Mouse (Mus musculus): ENCODE measurements around the gene Nkain1. TPM values are rescaled to one million over a fixed set of nuclear protein-coding genes. Genes with fewer than 3 reads are reported as not detected.
A peak's percentile ranks its signal among the peaks of the same experiment; 100 is the strongest.

Gene Nkain1
- polyA plus RNA-seq (2016; fragmentation: Nextera tagmentation; extraction: Ambion mirVana), result 0.12 and 0.42 TPM in 2 replicates

DNA sequence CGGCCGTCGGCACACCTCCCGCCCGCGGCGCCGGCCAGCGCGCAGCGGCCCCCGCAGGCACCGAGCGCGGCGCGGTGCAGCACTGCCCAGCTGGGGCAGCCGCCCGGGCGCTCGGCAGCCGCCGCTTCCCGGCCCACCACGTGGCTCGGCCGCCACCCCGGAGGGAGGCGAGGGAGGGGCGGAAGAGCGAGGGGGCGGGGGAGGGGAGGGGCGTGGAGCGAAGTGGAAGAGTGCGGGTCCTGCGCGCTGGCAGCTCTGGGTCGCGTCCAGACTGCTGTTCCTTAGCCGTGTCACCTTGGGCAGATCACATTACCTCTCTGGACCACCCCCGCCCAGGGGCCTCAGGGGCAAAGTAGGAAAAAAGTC, at the start of gene Nkain1:
Nkain1 (minus strand) TSS at position 126 of the 366 bp plus-strand sequence.
- Histone ChIP-seq H3K9ac (peak within 1 kb of the TSS; percentile 40; the same call in 1 of the 2 replicates), H3K27me3 (replicated peaks) (peaks cover 73% of the 10 kb centered on the region), H3K9me3 (replicated peaks) (no peaks in the 10 kb centered on the region), H3K4me1 (peaks cover 13% of the 10 kb centered on the region; the same call in 1 of the 2 replicates), H3K4me3 (peak within 1 kb of the TSS; percentile 58), H3K4me2 (peak within 1 kb of the TSS; percentile 80), H3K36me3 (no peaks in the 10 kb centered on the region), H3K27ac (no peak within 1 kb of the TSS)
- peak; percentile 37; the same call in 1 of the 2 replicates for ATAC-seq
- under 1% methylated on average over 31 of the region's 41 CpGs for WGBS (ENCODE audit: insufficient replicate concordance)

DNA sequence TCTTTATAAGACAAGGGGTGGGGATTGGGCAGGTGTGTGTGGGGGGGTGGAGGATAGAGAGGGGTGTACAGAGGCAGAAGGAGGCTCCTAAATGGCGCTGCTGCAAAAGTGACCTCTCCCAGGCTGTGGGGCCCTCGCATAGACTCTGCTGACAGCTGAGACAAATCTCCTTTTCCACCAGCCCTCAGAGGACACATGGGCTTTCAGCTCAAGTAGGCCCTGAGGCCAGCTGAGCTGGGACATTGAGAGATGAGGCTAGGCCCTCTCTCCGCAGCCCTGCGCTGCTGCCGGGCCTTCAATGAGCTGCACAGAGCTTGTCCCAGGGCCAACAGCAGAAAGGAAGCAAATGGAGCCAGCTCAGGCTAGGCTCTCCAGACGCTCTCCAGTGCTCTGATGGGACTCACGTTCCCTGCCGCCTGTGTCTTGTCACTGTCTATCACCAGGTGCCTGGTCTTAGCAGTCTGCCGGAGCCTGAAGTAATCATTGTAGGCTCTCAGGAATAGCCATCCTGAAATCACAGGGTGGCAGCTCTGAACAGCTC, 4.8 kb upstream of the Nkain1 start:
- Histone ChIP-seq H3K4me1 (peaks cover 3% of the 10 kb centered on the region; the same call in 1 of the 2 replicates), H3K36me3 (no peaks in the 10 kb centered on the region), H3K4me3 (no peak overlapping the region), H3K4me2 (no peak overlapping the region), H3K27me3 (replicated peaks) (peaks cover 32% of the 10 kb centered on the region), H3K27ac (no peak overlapping the region), H3K9me3 (replicated peaks) (no peaks in the 10 kb centered on the region), H3K9ac (no peak overlapping the region)
- WGBS (ENCODE audit: insufficient replicate concordance), result 75% methylated on average over 9 of the region's 9 CpGs
- no peak for ATAC-seq

DNA sequence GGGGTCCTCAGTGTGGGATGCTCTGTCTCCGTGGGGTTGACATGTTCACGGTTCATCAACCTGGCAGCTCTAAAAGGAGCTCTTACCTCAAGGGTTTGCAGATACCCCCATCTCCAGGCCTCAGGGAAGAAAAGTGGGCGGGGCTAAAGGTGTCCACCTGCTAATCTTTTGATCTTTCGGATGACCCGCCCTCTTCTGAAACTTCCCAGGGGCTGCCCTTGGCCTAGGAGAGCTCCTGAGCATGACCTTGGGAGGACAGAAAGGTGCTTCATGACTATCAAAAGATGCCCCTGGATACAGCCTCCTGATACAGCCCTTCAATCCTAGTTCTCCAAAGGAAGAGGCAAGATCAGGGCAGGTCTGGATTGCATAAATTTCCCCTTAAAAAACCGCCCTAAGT, 3.1 kb upstream of the Nkain1 start:
- no peak overlapping the region for H3K4me2 ChIP-seq
- WGBS (ENCODE audit: insufficient replicate concordance), result 60% methylated on average over 6 of the region's 6 CpGs
- no peak for ATAC-seq
- H3K27me3 ChIP-seq (replicated peaks), result peaks cover 49% of the 10 kb centered on the region
- no peak overlapping the region for H3K27ac ChIP-seq
- no peak overlapping the region for H3K4me3 ChIP-seq
- no peak overlapping the region for H3K9ac ChIP-seq
- peaks cover 13% of the 10 kb centered on the region; the same call in 1 of the 2 replicates for H3K4me1 ChIP-seq
- no peaks in the 10 kb centered on the region for H3K9me3 ChIP-seq (replicated peaks)
- H3K36me3 ChIP-seq, result no peaks in the 10 kb centered on the region

DNA sequence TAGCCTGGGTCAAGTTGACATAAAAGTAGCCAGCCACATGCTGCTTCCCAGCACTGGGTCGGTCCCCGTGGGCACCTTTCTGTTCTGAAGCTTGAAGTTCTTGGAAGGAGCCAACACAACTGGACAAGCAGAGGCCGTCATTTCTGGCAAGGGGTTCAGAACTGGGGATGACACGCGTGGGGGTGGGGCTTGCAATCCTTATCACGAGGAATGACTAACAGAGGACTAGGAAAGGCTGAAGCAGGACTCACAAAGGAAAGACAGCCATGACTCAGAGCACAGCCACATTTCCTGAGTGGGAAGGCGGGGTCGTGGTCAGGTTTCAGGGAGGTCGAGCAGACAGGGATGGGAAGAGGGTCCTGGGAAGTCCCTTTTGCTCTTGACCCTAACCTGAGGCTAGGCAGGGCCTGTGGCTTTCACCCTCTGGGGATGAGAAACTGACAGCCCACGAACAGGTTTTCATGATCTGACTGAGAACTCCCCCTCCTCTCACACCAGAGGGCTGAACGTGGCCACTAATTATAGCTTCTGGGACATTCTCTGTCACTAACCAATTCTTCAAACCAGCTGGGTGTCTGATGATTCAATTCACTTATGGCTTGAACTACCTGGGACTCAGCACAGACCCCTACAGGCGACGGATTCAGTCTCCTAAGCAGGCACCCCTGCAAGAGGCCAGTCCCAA, 2.4 kb upstream of the Nkain1 start:
- no peak overlapping the region for H3K4me2 ChIP-seq
- no peak for ATAC-seq
- no peaks in the 10 kb centered on the region for H3K36me3 ChIP-seq
- no peaks in the 10 kb centered on the region for H3K9me3 ChIP-seq (replicated peaks)
- H3K9ac ChIP-seq, result no peak overlapping the region
- H3K4me3 ChIP-seq, result no peak overlapping the region
- no peak overlapping the region for H3K27ac ChIP-seq
- H3K4me1 ChIP-seq, result peaks cover 13% of the 10 kb centered on the region; the same call in 1 of the 2 replicates
- peaks cover 56% of the 10 kb centered on the region for H3K27me3 ChIP-seq (replicated peaks)
- WGBS (ENCODE audit: insufficient replicate concordance), result 35% methylated on average over 13 of the region's 13 CpGs

DNA sequence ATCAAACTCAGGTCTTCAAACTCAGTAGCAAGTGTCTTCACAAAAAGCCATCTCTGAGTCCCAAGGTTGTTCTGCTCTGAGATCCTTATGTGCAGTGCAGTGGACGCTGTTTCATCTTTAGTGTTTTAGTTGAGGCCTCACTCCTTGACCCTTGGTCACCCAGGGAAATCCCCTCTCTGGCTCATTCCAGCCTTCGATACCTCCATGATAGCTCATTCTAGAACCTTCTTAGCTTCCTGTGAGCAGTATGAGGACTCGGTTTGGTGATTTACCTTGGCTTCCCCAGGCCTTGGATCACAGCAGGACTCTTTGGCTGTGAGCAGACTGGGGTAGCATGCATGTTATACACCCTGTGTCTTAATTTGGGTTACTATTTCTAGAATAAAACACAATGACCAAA, 1.6 kb upstream of the Nkain1 start:
- Histone ChIP-seq H3K36me3 (no peaks in the 10 kb centered on the region), H3K4me2 (no peak overlapping the region), H3K27ac (no peak overlapping the region), H3K9me3 (replicated peaks) (no peaks in the 10 kb centered on the region), H3K9ac (no peak overlapping the region), H3K4me1 (peaks cover 13% of the 10 kb centered on the region; the same call in 1 of the 2 replicates), H3K4me3 (no peak overlapping the region), H3K27me3 (replicated peaks) (peaks cover 63% of the 10 kb centered on the region)
- WGBS (ENCODE audit: insufficient replicate concordance), result 59% methylated on average over 3 of the region's 3 CpGs
- no peak for ATAC-seq

DNA sequence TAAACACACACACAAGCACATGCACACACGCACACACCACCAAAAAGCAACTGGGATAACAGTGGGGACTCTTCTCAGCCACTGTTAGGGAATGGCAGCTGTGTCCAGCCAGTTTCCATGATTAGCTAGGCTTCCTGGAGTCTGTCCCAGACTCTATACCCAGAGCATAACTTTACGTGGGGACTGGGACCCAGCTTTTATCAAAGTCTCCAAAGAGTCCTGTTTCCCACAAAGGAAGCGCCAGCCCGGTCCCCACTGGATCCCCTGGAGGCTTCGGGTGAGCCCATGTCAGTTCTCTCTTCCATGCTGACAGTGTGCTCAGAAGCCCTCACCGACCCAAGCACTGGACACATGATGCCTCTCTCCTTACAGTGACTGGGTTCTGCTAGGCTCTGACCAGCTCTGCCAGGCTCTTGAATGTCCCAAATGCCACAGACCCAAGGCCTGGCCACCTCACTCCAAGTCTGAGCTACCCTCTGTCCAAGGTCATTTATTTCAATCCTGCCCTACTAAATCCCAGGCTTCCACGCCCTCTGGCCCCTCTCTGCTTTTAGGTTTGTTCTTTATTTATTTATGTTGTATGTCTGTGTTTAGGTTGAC, 988 bp upstream of the Nkain1 start:
- WGBS (ENCODE audit: insufficient replicate concordance), result 71% methylated on average over 7 of the region's 7 CpGs
- H3K36me3 ChIP-seq, result no peaks in the 10 kb centered on the region
- no peak overlapping the region for H3K9ac ChIP-seq
- H3K9me3 ChIP-seq (replicated peaks), result no peaks in the 10 kb centered on the region
- H3K4me1 ChIP-seq, result peaks cover 13% of the 10 kb centered on the region; the same call in 1 of the 2 replicates
- no peak overlapping the region for H3K4me2 ChIP-seq
- no peak overlapping the region for H3K4me3 ChIP-seq
- peaks cover 68% of the 10 kb centered on the region for H3K27me3 ChIP-seq (replicated peaks)
- ATAC-seq, result no peak
- H3K27ac ChIP-seq, result no peak overlapping the region

DNA sequence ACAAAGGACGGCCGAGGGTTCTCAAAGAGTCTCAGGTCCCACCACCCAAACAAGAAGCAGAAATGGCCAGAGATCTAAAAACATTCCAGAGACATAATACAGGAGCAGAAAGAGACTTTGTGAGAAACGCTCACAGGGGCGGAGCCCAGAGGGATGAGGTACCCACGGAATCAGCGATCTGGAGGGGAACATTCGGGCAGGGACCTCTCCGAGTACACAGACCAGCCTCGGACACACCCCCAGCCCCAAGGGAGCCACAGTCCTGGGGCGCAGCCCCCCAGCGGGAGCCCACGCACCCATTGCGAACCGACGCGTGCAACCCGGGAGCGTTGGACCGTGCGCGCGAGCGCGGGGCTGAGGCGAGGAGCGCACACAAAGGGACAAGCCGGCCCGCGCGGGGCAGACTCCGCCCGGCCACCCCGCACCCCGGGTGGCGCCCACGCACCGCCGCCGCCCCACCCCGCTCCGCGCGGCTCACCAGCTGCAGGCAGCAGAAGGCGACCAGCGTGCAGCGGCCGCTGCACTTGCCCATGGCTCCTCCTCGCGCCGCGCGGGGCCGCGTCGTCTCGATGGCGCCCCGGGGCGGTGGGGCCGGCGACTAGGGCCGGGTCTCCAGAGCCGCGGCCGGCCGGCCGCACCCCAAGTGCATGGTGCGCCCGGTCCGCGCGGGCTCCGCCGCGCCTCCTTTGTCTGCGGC, 474 bp downstream of the Nkain1 start:
- ATAC-seq, result 0 out of 2 replicates have a peak, but pooled peaks have one; percentile 21
- WGBS (ENCODE audit: insufficient replicate concordance), result under 1% methylated on average over 73 of the region's 76 CpGs
- Histone ChIP-seq H3K4me1 (peaks cover 13% of the 10 kb centered on the region; the same call in 1 of the 2 replicates), H3K4me3 (peak overlapping the region; percentile 58), H3K27ac (no peak overlapping the region), H3K9me3 (replicated peaks) (no peaks in the 10 kb centered on the region), H3K9ac (peak overlapping the region; percentile 40; the same call in 1 of the 2 replicates), H3K4me2 (peak overlapping the region; percentile 80), H3K27me3 (replicated peaks) (peaks cover 73% of the 10 kb centered on the region), H3K36me3 (no peaks in the 10 kb centered on the region)

DNA sequence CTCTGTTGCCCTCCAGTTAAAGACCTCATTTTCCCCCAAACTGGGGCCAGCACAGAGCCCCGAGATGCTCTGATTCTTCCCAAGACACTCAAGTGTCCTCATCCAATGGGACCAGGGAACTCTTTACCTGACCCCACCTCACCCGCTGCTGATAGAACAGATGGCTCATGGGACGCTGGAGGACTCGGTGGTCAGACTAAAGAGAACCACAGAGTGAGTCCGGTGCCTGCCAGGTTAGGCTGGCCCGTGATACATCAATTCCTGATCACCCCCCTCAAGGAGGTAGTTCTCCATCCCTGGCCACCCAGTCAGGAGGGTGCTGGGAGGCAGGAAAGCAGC, 992 bp downstream of the Nkain1 start:
- WGBS (ENCODE audit: insufficient replicate concordance), result 3% methylated on average over 6 of the region's 6 CpGs
- Histone ChIP-seq H3K4me3 (peak overlapping the region; percentile 58), H3K9ac (no peak overlapping the region), H3K9me3 (replicated peaks) (no peaks in the 10 kb centered on the region), H3K36me3 (no peaks in the 10 kb centered on the region), H3K27me3 (replicated peaks) (peaks cover 73% of the 10 kb centered on the region), H3K4me1 (peaks cover 13% of the 10 kb centered on the region; the same call in 1 of the 2 replicates), H3K27ac (no peak overlapping the region), H3K4me2 (peak overlapping the region; percentile 80)
- no peak for ATAC-seq

DNA sequence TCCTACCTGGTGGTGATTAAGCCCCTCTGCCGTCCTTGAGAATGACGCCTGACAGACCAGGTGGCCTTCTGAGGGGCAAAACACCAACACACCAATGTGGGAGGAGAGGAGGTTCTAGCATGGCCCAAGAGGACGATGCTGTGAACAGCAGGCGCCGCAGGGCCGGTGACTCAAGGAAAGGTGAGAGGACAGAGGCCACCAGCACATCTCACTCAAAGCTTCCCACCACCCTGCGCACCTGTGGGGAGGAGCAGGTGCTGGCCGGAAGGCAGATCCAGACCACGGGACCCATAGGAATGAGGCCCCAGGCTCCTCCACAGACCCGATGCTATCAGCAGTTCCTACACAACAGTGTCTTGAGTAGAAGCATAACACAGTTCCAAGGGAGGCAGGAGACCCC, 1.4 kb downstream of the Nkain1 start:
- peaks cover 73% of the 10 kb centered on the region for H3K27me3 ChIP-seq (replicated peaks)
- 46% methylated on average over 10 of the region's 10 CpGs for WGBS (ENCODE audit: insufficient replicate concordance)
- H3K4me1 ChIP-seq, result peaks cover 13% of the 10 kb centered on the region; the same call in 1 of the 2 replicates
- no peak overlapping the region for H3K27ac ChIP-seq
- no peak overlapping the region for H3K4me2 ChIP-seq
- H3K36me3 ChIP-seq, result no peaks in the 10 kb centered on the region
- no peak for ATAC-seq
- H3K9ac ChIP-seq, result no peak overlapping the region
- no peaks in the 10 kb centered on the region for H3K9me3 ChIP-seq (replicated peaks)
- H3K4me3 ChIP-seq, result no peak overlapping the region

DNA sequence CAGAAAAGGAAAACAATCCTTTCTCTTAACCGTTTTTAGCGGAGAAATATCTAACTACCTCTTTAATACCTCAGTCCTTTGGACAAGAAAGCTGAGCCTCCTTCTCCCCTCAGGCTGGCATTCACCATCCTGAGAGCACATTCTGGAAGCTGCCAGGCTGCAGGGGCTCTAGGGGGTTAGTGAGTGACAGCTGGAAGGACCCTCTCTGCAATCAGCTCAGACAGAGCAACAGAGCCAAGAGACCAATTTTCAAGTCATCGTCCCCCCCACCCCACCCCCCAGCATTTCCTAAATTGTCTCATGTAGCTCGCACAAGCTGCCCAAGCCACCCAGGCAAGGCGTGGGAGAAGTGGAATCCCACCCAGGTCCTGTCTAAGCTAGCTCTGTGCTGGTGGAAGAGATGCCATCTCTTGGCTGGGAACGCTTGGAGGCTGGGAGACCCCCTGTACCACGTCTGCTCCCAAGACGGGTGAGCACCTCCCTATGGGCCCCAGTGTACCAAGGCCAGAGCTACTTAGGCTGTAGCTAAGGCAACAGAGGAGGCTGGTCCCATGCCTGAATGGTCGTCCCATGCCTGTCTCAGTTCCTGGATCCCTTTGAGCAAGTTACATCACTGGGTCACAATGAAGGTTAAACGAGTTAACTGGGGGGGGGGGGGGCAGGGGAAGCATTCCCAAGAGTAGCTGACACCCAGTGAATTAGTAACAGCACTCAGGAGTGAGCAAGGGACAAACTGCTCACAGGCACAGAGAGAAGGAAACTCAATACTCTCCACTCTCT, 2.8 kb downstream of the Nkain1 start:
- H3K9me3 ChIP-seq (replicated peaks), result peaks cover 4% of the 10 kb centered on the region; the same call in 1 of the 2 replicates
- H3K4me1 ChIP-seq, result peaks cover 13% of the 10 kb centered on the region; the same call in 1 of the 2 replicates
- H3K27ac ChIP-seq, result no peak overlapping the region
- H3K27me3 ChIP-seq (replicated peaks), result peaks cover 64% of the 10 kb centered on the region
- 55% methylated on average over 10 of the region's 10 CpGs for WGBS (ENCODE audit: insufficient replicate concordance)
- H3K4me2 ChIP-seq, result no peak overlapping the region
- H3K36me3 ChIP-seq, result no peaks in the 10 kb centered on the region
- ATAC-seq, result no peak
- H3K9ac ChIP-seq, result no peak overlapping the region
- H3K4me3 ChIP-seq, result no peak overlapping the region

All from liver, embryonic 12.5 days (tissue).